Mouse (Mus musculus): Measurements from ENCODE around the gene Ltbp4.

DNA sequence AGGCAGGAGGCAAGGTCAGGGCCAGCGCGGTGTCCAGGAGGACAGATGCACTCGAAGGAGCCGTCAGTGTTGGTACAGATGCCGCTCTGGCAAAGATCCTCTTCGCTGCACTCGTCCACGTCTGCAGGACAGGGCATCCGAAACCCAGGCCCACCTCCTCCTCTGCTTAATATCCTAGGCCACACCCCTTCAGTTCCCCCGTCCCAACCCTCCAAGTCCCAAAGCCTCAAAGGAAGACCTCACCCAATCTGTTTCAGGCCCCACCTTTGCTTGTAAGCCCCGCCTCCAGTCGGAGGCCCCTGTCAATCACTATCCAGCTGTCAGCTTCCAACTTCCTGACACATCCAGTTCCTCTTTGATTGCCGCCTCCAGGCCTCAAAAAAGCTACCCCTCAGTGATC, 15.2 kb downstream of the Ltbp4 start:
- TF ChIP-seq CTCF (conservative IDR thresholded peaks at IDR 0.05; ENCODE audit: low read length) (no peak), NANOG (IDR thresholded peaks at IDR 0.05; ENCODE audit: borderline replicate concordance, low read length) (no peak), POU5F1 (IDR thresholded peaks at IDR 0.05; ENCODE audit: borderline replicate concordance, low read length) (no peak)

All from E14TG2a.4 (cell line).